Mouse (Mus musculus): ENCODE results near the gene Nav2.

Gene Nav2

GRCm38 (mm10) chr7:49004402-49004801, 95.9 kb downstream of the Nav2 start:
- no peak for DNase-seq (ENCODE audit: low read depth)

- DNase-seq (ENCODE audit: low read depth) = no peak
Observed at GRCm38 (mm10) chr7:49006886-49007285, 98.4 kb downstream of the Nav2 start.

- no peak for DNase-seq (ENCODE audit: low read depth)
Observed at GRCm38 (mm10) chr7:49010739-49011138, 102.2 kb downstream of the Nav2 start.

GRCm38 (mm10) chr7:49012027-49012426, 103.5 kb downstream of the Nav2 start:
- DNase-seq (ENCODE audit: low read depth) = peak; percentile 2

- DNase-seq (ENCODE audit: low read depth) = no peak
Observed at GRCm38 (mm10) chr7:49014480-49014879, 106.0 kb downstream of the Nav2 start.

GRCm38 (mm10) chr7:49015297-49015696, 106.8 kb downstream of the Nav2 start:
- DNase-seq (ENCODE audit: low read depth) = no peak

GRCm38 (mm10) chr7:49016088-49016487, 107.6 kb downstream of the Nav2 start:
- DNase-seq (ENCODE audit: low read depth) = no peak

- no peak for DNase-seq (ENCODE audit: low read depth)
Observed at GRCm38 (mm10) chr7:49017794-49018193, 109.3 kb downstream of the Nav2 start.

- DNase-seq (ENCODE audit: low read depth) = no peak
Observed at GRCm38 (mm10) chr7:49018478-49018914, 110.0 kb downstream of the Nav2 start.

GRCm38 (mm10) chr7:49025026-49025815, 116.7 kb downstream of the Nav2 start:
- DNase-seq (ENCODE audit: low read depth) = no peak

- DNase-seq (ENCODE audit: low read depth) = no peak
Observed at GRCm38 (mm10) chr7:49025991-49026390, 117.5 kb downstream of the Nav2 start.

- DNase-seq (ENCODE audit: low read depth) = no peak
Observed at GRCm38 (mm10) chr7:49026466-49026865, 118.0 kb downstream of the Nav2 start.

GRCm38 (mm10) chr7:49029282-49030012, 120.9 kb downstream of the Nav2 start:
- no peak for DNase-seq (ENCODE audit: low read depth)

GRCm38 (mm10) chr7:49032216-49032615, 123.7 kb downstream of the Nav2 start:
- DNase-seq (ENCODE audit: low read depth) = no peak

GRCm38 (mm10) chr7:49034253-49034652, 125.7 kb downstream of the Nav2 start:
- no peak for DNase-seq (ENCODE audit: low read depth)

GRCm38 (mm10) chr7:49040163-49040562, 131.6 kb downstream of the Nav2 start:
- DNase-seq (ENCODE audit: low read depth) = no peak

- no peak for DNase-seq (ENCODE audit: low read depth)
Observed at GRCm38 (mm10) chr7:49041334-49042070, 133.0 kb downstream of the Nav2 start.

- no peak for DNase-seq (ENCODE audit: low read depth)
Observed at GRCm38 (mm10) chr7:49045499-49046346, 137.2 kb downstream of the Nav2 start.

- no peak for DNase-seq (ENCODE audit: low read depth)
Observed at GRCm38 (mm10) chr7:49046347-49046989, 138.0 kb downstream of the Nav2 start.

GRCm38 (mm10) chr7:49047336-49047735, 138.8 kb downstream of the Nav2 start:
- DNase-seq (ENCODE audit: low read depth) = no peak
